Mouse (Mus musculus) forebrain, embryonic 13.5 days (tissue): ENCODE data around the gene Dbndd2. TPM values are rescaled to one million over a fixed set of nuclear protein-coding genes. Genes with fewer than 3 reads are reported as not detected.
A peak's percentile ranks its signal among the peaks of the same experiment; 100 is the strongest.

Experiments
- ATAC-seq: fragments of 200-750 bp; cut with Nextera tagmentation; 2 replicates; pipeline ENCODE4 v1.8.0; 2017
- H3K27ac ChIP-seq: fragments of 300-500 bp; sonication (generic); 2 replicates; pipeline ENCODE4 v1.5.1; 2015; ENCODE audit warnings: inconsistent platforms, mild to moderate bottlenecking, moderate library complexity
- H3K27me3 ChIP-seq: fragments of 300-500 bp; sonication (generic); 2 replicates; pipeline ENCODE4 v1.6.1; 2015; ENCODE audit warnings: mild to moderate bottlenecking, inconsistent platforms
- H3K36me3 ChIP-seq: fragments of 300-500 bp; sonication (generic); 2 replicates; pipeline ENCODE4 v1.6.1; 2015; ENCODE audit warnings: mild to moderate bottlenecking, inconsistent platforms; ENCODE audit not compliant: poor library complexity, severe bottlenecking
- H3K4me1 ChIP-seq: fragments of 300-500 bp; sonication (generic); 2 replicates; pipeline ENCODE4 v1.6.1; 2015; ENCODE audit warnings: inconsistent platforms
- H3K4me2 ChIP-seq: fragments of 300-500 bp; sonication (generic); 2 replicates; pipeline ENCODE4 v1.6.1; 2015; ENCODE audit warnings: inconsistent platforms, mild to moderate bottlenecking, moderate library complexity
- H3K4me3 ChIP-seq: fragments of 300-500 bp; sonication (generic); 2 replicates; pipeline ENCODE4 v1.5.1; 2015; ENCODE audit warnings: mild to moderate bottlenecking, inconsistent platforms
- H3K9ac ChIP-seq: fragments of 300-500 bp; sonication (generic); 2 replicates; pipeline ENCODE4 v1.6.1; 2015; ENCODE audit warnings: mild to moderate bottlenecking, inconsistent platforms
- H3K9me3 ChIP-seq: fragments of 300-500 bp; sonication (generic); replicated peaks from 2 replicates; pipeline ENCODE4 v1.6.1; 2016; ENCODE audit warnings: inconsistent platforms
- WGBS: fragments of 180-500 bp; shearing (Covaris S2); methylation state at CpG from one replicate; pipeline ENCODE4 v1.1.7; 2015; 5-methylcytosine and 5-hydroxymethylcytosine counted together
- polyA plus RNA-seq: library from polyadenylated mRNA; unstranded; fragments of >200 nt; fragmentation: Nextera tagmentation; extraction: Ambion mirVana; gene quantifications from 2 replicates; pipeline ENCODE4 v1.2.1, GENCODE M21; 2015

Gene Dbndd2
- polyA plus RNA-seq, 1 experiment from 2014 or later = 6.3 TPM

DNA sequence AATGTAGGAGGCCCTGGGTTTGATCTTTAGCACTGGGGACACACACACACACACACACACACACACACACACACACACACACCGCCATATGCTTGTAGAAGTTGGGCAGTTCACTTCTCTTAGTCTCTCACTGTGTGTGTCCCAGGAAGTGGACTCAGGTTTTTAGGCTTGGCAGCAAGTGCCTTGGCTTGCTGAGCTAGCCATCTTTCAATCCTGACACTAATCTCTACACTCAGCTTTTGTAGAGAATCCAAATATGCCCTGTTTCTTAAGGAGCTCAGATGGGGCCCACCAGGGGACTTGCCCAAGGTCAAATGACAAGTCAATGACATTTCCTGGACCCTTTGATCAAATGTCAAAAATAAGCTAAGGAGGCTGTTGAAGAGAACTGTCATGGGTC lies 29.5 kb upstream of the Dbndd2 start:
- WGBS = 69% methylated on average over 1 of the region's 1 CpGs

GRCm38 (mm10) chr2:164456864-164457300 lies 29.0 kb upstream of the Dbndd2 start, which contains the start of gene Sys1:
TSS of gene Sys1 (plus strand) at chr2:164456964.
- Histone ChIP-seq H3K4me2 (peak within 1 kb of the TSS; percentile 37; the same call in 1 of the 2 replicates), H3K27me3 (0 out of 2 replicates have a peak, but pooled peaks cover 2% of the 10 kb centered on the region), H3K9me3 (no peaks in the 10 kb centered on the region), H3K4me1 (peaks cover 12% of the 10 kb centered on the region), H3K9ac (peak within 1 kb of the TSS; percentile 54), H3K36me3 (no peaks in the 10 kb centered on the region), H3K4me3 (no peak within 1 kb of the TSS), H3K27ac (no peak within 1 kb of the TSS)
- no peak for ATAC-seq
- 2% methylated on average over 7 of the region's 7 CpGs for whole genome bisulfite sequencing

More for the DNA sequence above, 29.5 kb upstream of the Dbndd2 start:
- 0 out of 2 replicates have a peak, but pooled peaks cover 2% of the 10 kb centered on the region for H3K27me3 ChIP-seq
- no peak overlapping the region for H3K27ac ChIP-seq
- no peak overlapping the region for H3K4me3 ChIP-seq
- no peaks in the 10 kb centered on the region for H3K9me3 ChIP-seq
- peak overlapping the region; percentile 37; the same call in 1 of the 2 replicates for H3K4me2 ChIP-seq
- no peak for ATAC-seq
- peaks cover 7% of the 10 kb centered on the region for H3K4me1 ChIP-seq
- no peak overlapping the region for H3K9ac ChIP-seq
- H3K36me3 ChIP-seq = no peaks in the 10 kb centered on the region

GRCm38 (mm10) chr2:164457942-164458341 lies 28.0 kb upstream of the Dbndd2 start:
- H3K9me3 ChIP-seq = no peaks in the 10 kb centered on the region
- 0 out of 2 replicates have a peak, but pooled peaks cover 2% of the 10 kb centered on the region for H3K27me3 ChIP-seq
- H3K4me2 ChIP-seq = no peak overlapping the region
- no peak for ATAC-seq
- H3K4me3 ChIP-seq = no peak overlapping the region
- H3K27ac ChIP-seq = no peak overlapping the region
- H3K9ac ChIP-seq = no peak overlapping the region
- peaks cover 21% of the 10 kb centered on the region for H3K4me1 ChIP-seq
- H3K36me3 ChIP-seq = peaks cover 2% of the 10 kb centered on the region; the same call in 1 of the 2 replicates
- 64% methylated on average over 7 of the region's 7 CpGs for WGBS

GRCm38 (mm10) chr2:164458535-164458934 lies 27.4 kb upstream of the Dbndd2 start:
- Histone ChIP-seq H3K9ac (no peak overlapping the region), H3K36me3 (peaks cover 8% of the 10 kb centered on the region; the same call in 1 of the 2 replicates), H3K4me3 (no peak overlapping the region), H3K4me1 (peaks cover 21% of the 10 kb centered on the region), H3K27ac (no peak overlapping the region), H3K27me3 (no peaks in the 10 kb centered on the region), H3K4me2 (no peak overlapping the region), H3K9me3 (no peaks in the 10 kb centered on the region)
- ATAC-seq = no peak
- 89% methylated on average over 8 of the region's 8 CpGs for WGBS

DNA sequence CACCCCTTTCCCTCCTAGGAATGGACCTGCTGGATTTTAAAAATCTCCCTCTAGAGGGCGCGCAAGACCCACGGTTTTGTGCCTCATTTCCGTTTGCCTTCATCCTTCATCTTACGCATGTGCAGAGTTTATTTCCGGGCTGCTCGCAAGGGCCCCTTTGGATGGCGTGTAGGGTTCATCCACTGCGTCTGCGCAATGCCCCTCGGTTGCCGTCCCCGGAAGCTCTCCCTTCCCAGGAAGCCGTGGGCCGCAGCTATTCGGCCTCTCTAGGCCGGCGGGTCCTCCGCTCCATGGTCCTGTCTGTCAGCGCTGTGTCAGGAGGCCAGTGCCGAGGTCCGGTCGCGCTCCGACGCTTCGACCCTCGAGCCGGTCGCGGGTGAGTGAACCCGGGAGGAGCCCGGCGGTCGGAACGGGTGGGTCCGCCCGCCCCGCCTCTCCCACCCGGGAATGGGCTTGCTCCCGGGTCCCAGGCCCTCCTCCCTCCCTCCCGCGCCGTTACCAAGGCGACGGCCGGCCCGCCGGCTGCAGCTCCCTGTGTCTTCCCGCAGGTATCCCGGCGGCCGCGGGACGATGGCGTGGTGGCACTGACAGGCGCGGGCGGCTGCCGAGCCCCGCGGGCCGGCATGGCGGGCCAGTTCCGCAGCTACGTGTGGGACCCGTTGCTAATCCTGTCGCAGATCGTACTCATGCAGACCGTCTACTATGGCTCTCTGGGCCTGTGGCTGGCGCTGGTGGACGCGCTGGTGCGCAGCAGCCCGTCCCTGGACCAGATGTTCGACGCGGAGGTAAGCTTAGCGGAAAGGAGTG lies 25.0 kb upstream of the Dbndd2 start, which contains the start of gene Gm20458:
Gene Gm20458, plus strand, starts transcription at position 223 of the 807 bp plus-strand sequence.
- Histone ChIP-seq H3K27me3 (no peaks in the 10 kb centered on the region), H3K9ac (peak within 1 kb of the TSS; percentile 85), H3K4me2 (peak within 1 kb of the TSS; percentile 75), H3K4me1 (peaks cover 21% of the 10 kb centered on the region), H3K27ac (peak within 1 kb of the TSS; percentile 87), H3K9me3 (no peaks in the 10 kb centered on the region), H3K4me3 (peak within 1 kb of the TSS; percentile 88), H3K36me3 (peaks cover 30% of the 10 kb centered on the region)
- peak; percentile 99 for ATAC-seq
- WGBS = under 1% methylated on average over 69 of the region's 79 CpGs

DNA sequence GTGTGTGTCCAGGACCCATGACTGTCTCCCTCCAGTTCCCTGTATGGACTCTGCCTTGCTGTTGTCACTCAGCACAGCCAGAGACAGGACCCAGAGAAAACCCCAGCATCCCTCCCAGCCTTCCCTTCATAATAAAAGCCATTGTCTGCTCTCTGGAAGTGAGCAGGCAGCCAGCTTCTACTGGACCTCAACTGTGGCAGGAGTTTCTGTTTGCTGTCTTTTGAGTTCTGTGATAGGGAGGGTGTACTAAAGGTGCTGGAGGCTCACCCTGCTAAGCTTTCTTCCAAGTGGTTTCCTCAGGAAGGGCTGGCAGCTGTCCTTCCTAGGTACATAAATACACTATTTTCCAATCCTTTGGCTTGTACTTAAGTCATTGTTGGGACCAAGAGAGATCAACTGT lies 20.7 kb upstream of the Dbndd2 start:
- peaks cover 61% of the 10 kb centered on the region for H3K36me3 ChIP-seq
- H3K9me3 ChIP-seq = no peaks in the 10 kb centered on the region
- H3K4me3 ChIP-seq = no peak overlapping the region
- no peak overlapping the region for H3K4me2 ChIP-seq
- no peaks in the 10 kb centered on the region for H3K27me3 ChIP-seq
- peaks cover 13% of the 10 kb centered on the region for H3K4me1 ChIP-seq
- no peak overlapping the region for H3K9ac ChIP-seq
- H3K27ac ChIP-seq = no peak overlapping the region
- no peak for ATAC-seq

DNA sequence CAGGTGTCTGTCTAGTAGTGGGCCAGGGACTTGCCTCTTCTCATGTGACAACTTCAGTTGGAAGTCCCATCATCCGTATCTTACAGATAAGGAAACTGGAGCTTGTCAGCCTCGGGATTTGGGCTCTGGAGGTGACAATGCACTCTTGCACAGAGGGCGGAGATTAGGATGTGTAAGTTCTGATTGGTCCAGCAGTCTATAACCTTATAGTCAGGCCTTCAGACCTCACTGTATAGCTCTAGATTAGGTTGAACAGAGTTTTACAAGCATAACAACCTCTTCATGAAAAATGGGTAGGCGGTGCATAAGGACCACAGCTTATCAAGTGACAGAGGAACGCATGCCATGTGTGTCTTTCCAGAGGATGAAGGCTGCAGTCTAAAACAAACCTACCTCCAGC lies 19.1 kb upstream of the Dbndd2 start:
- Histone ChIP-seq H3K9me3 (no peaks in the 10 kb centered on the region), H3K27me3 (no peaks in the 10 kb centered on the region), H3K27ac (no peak overlapping the region), H3K4me1 (peaks cover 10% of the 10 kb centered on the region), H3K4me2 (no peak overlapping the region), H3K36me3 (peaks cover 61% of the 10 kb centered on the region), H3K4me3 (no peak overlapping the region), H3K9ac (no peak overlapping the region)
- no peak for ATAC-seq
- WGBS = 86% methylated on average over 5 of the region's 5 CpGs

GRCm38 (mm10) chr2:164470254-164470653 lies 15.7 kb upstream of the Dbndd2 start:
- H3K4me1 ChIP-seq = no peaks in the 10 kb centered on the region
- H3K9ac ChIP-seq = no peak overlapping the region
- no peak overlapping the region for H3K4me3 ChIP-seq
- H3K27me3 ChIP-seq = no peaks in the 10 kb centered on the region
- 28% methylated on average over 10 of the region's 10 CpGs for WGBS
- no peak overlapping the region for H3K4me2 ChIP-seq
- H3K27ac ChIP-seq = no peak overlapping the region
- no peaks in the 10 kb centered on the region for H3K9me3 ChIP-seq
- H3K36me3 ChIP-seq = peaks cover 55% of the 10 kb centered on the region
- ATAC-seq = no peak

GRCm38 (mm10) chr2:164473624-164474023 lies 12.3 kb upstream of the Dbndd2 start, which contains the start of gene Trp53tg5:
TSS of gene Trp53tg5 (minus strand) at chr2:164473724.
- Histone ChIP-seq H3K9ac (no peak within 1 kb of the TSS), H3K4me3 (no peak within 1 kb of the TSS), H3K9me3 (no peaks in the 10 kb centered on the region), H3K36me3 (peaks cover 48% of the 10 kb centered on the region), H3K4me1 (no peaks in the 10 kb centered on the region), H3K4me2 (no peak within 1 kb of the TSS), H3K27me3 (no peaks in the 10 kb centered on the region), H3K27ac (no peak within 1 kb of the TSS)
- WGBS = 88% methylated on average over 6 of the region's 6 CpGs
- ATAC-seq = no peak

- WGBS = under 1% methylated on average over 75 of the region's 90 CpGs
- Histone ChIP-seq H3K4me3 (peak overlapping the region; percentile 68), H3K4me2 (peak overlapping the region; percentile 100), H3K9ac (peak overlapping the region; percentile 74), H3K9me3 (no peaks in the 10 kb centered on the region), H3K36me3 (peaks cover 7% of the 10 kb centered on the region; the same call in 1 of the 2 replicates), H3K27me3 (peaks cover 35% of the 10 kb centered on the region), H3K4me1 (peaks cover 17% of the 10 kb centered on the region), H3K27ac (no peak overlapping the region)
- ATAC-seq = peak; percentile 65
Measured at GRCm38 (mm10) chr2:164486258-164487114, 580 bp downstream of the Dbndd2 start.

GRCm38 (mm10) chr2:164487115-164487527 lies 1.2 kb downstream of the Dbndd2 start:
- Histone ChIP-seq H3K27me3 (peaks cover 35% of the 10 kb centered on the region), H3K36me3 (peaks cover 7% of the 10 kb centered on the region; the same call in 1 of the 2 replicates), H3K27ac (no peak overlapping the region), H3K4me3 (peak overlapping the region; percentile 68), H3K4me2 (peak overlapping the region; percentile 100), H3K4me1 (peaks cover 17% of the 10 kb centered on the region), H3K9me3 (no peaks in the 10 kb centered on the region), H3K9ac (peak overlapping the region; percentile 74)
- no peak for ATAC-seq
- 12% methylated on average over 11 of the region's 11 CpGs for WGBS
